Mouse (Mus musculus) splenic B cell, adult 2 months (primary cell): ENCODE results near the gene Car9.

Experiments
- DNase-seq: peaks from one replicate; pipeline ENCODE4 v3.0.0-alpha.2; 2011; ENCODE audit warnings: low read depth, low spot score
- H3K27me3 ChIP-seq: 2 replicates; pipeline ENCODE4 v1.6.1; 2012; ENCODE audit warnings: mild to moderate bottlenecking, low read length, moderate library complexity, mixed read lengths; ENCODE audit not compliant: control insufficient read depth, poor library complexity, insufficient read depth, severe bottlenecking
- H3K36me3 ChIP-seq: 2 replicates; pipeline ENCODE4 v1.6.1; 2012; ENCODE audit warnings: mild to moderate bottlenecking, low read length, moderate library complexity, mixed read lengths; ENCODE audit not compliant: control insufficient read depth, poor library complexity, insufficient read depth, severe bottlenecking

Gene Car9

DNA sequence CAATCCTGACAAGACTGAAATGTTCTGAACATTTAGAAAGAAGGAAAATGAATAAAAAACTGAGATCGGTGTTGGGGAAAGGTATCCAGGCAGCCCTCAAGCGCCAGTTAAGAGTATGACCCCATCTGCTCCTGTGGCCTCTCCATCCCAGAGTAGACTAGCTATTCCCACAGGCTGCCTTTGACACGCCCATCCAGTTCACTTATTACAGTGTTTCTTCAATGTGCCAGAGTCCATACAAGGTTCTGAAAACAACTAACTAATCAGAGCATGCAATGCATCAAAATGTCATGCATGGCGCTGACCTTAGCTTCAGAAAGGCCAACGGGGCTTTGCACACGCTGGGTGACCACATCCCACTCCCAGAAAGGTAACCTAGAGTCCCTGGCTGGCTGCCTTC lies 3.3 kb upstream of the Car9 start:
- no peak for DNase-seq
- Histone ChIP-seq H3K36me3 (no peaks in the 10 kb centered on the region), H3K27me3 (no peaks in the 10 kb centered on the region)

DNA sequence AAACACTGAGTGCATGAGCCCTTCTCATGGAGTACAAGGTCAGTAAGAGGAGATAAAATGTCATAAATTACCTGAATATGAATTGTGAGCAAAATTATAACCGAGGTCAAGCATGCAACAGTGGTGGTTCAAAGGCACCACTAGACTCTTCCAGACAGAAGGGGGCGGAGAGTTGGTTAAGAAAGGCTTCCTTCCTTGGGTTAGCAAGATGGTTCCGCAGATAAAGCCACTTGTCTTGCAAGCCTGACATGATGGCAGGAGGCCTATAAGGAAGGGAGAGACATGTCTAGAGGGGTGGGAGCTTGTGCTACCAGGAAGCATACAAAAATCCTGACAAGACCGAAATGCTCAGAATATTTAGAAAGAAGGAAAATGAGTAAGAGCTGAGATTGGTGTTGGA lies 2.5 kb upstream of the Car9 start:
- no peaks in the 10 kb centered on the region for H3K36me3 ChIP-seq
- no peak for DNase-seq
- no peaks in the 10 kb centered on the region for H3K27me3 ChIP-seq

DNA sequence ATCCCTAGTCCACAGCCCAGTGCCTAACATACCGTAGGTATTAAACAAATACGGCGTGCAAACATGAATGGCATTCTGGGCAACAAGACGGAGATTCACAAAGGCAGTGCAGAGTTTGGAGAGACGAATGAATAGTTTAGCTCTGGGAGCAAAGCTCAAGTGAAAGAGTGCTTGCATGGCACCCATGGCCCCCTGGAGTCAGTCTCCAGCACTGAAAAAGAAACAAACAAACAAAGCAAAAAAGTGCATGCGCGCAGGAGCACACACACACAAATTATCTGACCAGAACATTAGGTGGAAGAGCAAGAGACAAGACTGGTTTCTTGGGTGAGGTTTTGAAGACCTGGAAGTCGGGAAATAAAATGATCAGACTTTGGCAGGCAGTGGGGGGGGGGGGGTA lies 692 bp upstream of the Car9 start:
- no peak for DNase-seq
- Histone ChIP-seq H3K27me3 (no peaks in the 10 kb centered on the region), H3K36me3 (no peaks in the 10 kb centered on the region)

DNA sequence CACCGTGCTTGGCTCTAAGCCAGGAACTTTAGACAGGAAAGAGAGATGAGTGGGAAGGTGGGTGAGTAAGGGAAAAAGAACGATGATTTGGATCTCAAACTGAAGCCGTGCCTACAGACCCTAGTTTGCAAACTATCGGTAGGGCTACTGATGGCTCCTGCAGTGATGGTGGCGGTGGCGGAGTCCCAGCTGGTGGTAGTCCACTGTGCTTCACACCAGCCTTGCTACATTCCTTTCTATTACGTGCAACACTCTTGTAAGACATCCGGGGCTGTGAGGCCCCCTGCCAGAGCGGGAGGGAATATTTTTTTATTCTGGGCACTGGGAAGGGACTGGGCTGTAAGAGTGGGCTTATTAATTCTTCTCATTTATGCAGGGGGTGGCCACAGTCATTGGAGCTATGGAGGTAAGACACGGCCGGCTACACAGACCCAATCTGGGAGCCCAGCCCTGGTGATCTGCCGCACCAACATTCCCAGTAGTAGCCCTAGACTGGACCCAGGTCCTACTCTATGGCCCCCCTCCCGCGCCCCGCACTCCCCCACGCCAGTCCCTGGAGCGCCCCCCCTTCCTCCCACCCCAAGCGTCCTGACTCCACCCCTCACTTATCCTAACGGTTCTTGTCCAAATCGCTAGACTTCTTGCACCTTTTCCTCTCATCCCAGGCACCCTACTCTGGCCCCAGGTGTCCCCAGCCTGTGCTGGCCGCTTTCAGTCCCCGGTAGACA lies 1.3 kb downstream of the Car9 start:
- H3K27me3 ChIP-seq = no peaks in the 10 kb centered on the region
- no peaks in the 10 kb centered on the region for H3K36me3 ChIP-seq
- no peak for DNase-seq

DNA sequence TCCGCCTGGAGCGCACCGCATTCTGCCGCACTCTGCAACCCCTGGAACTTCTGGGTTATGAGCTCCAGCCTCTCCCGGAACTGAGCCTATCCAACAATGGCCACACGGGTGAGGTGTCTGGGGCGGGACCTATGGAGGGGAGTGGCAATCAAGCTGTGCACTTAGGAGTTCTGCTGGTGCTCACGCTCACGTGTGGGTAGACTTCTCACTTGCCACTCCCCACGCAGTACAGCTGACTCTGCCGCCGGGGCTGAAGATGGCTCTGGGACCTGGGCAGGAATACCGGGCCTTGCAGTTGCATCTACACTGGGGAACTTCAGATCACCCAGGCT lies 1.9 kb downstream of the Car9 start:
- Histone ChIP-seq H3K27me3 (no peaks in the 10 kb centered on the region), H3K36me3 (no peaks in the 10 kb centered on the region)
- peak; percentile 75 for DNase-seq

DNA sequence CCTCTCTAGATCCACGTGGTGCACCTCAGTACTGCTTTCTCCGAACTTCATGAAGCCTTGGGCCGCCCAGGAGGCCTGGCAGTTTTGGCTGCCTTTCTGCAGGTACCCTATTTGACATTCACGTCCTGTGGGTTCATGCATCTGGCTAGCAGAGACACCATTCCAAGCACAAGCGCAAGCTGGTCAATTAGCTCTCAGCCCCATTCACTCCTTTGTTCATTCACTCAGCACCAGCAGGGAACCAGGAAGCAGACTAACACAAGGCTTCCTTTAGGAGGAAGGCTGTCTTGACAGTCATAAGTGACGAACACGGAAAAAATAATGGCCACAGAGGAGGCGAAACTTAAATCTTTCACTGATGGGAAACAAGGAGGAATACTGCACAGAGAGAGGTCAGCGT lies 2.3 kb downstream of the Car9 start:
- Histone ChIP-seq H3K27me3 (no peaks in the 10 kb centered on the region), H3K36me3 (no peaks in the 10 kb centered on the region)
- no peak for DNase-seq

DNA sequence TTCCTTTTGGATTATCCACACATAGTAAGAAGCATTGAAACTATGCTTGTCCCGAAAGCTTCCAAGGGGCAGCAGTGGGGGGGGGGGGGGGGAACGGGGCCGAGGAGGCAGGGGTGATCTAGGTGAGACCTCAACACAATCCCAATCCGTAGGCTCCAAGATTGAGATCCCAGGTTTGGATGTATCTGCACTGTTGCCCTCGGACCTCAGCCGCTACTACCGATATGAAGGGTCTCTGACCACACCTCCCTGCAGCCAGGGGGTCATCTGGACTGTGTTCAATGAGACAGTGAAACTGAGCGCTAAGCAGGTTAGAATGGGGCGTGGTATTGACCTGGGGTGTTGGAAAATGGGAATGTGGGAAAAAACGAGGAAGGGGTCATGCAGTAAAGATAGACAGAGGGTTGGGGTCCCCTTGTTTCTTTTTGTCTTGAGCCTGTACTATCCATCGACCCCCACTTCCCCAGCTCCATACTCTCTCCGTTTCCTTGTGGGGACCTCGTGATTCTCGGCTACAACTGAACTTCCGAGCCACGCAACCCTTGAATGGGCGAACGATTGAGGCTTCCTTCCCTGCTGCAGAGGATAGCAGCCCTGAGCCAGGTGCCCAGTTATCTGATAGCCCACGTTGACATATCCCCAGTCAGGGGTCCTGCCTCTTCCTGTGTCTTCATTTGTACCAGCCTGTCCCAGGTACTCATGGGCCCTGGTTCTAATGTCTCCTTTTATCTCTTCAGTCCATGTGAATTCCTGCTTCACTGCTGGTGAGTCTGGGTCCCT lies 5.1 kb downstream of the Car9 start:
- Histone ChIP-seq H3K27me3 (no peaks in the 10 kb centered on the region), H3K36me3 (no peaks in the 10 kb centered on the region)
- DNase-seq = no peak

DNA sequence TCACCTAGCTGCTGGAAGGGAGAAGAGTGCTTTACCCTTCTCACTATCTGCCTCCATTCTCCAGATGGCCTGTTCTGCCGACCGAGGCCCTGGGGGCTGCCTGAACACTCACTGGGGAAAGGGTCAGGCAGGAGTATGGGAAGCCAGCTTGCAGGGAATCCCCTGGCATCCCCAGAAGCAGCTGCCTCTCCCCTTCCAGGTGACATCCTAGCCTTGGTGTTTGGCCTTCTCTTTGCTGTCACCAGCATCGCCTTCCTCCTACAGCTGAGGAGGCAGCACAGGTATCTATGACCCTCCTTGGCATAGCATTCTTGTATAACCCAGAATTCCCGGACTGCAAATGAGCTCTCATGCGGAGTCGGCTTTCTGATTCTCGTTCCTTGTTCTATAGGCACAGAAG lies 5.9 kb downstream of the Car9 start:
- no peak for DNase-seq
- H3K36me3 ChIP-seq = no peaks in the 10 kb centered on the region
- no peaks in the 10 kb centered on the region for H3K27me3 ChIP-seq

DNA sequence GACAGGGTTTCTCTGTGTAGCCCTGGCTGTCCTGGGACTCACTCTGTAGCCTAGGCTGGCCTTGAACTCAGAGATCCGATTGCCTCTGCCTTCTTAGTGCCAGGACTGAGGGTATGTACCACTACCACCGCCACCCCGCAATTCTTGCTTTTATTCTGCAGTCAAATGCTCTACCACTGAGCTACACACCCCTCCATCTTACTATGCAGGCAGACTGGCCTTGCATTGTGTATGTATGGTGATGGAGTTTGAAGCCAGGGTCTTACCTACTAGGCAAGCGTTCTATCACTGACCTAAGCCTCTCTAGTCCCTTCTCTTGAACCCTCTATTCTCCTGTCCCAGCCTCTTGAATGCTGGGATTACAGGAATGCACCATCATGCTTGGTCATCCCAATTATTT lies 6.5 kb downstream of the Car9 start:
- no peaks in the 10 kb centered on the region for H3K36me3 ChIP-seq
- no peaks in the 10 kb centered on the region for H3K27me3 ChIP-seq
- no peak for DNase-seq

DNA sequence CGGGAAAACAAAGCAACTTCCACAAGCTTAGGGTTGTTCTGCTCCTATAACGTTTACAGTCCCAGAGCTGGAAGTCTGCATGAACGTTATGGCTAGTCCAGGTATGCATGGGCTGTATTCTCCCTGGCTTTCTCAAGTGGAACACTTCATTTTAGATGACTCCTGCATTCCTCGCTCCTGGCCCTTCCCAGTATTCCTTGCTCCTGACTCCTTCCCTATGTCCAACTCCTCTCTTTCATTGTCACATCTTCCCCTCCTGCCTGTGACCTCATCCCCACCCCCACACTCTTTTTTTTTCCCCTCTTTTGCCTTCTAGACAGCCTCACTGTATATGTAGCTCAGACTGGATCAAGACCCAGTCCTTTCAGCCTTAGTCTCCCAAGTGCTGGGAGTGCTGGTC lies 7.0 kb downstream of the Car9 start:
- no peaks in the 10 kb centered on the region for H3K27me3 ChIP-seq

DNA sequence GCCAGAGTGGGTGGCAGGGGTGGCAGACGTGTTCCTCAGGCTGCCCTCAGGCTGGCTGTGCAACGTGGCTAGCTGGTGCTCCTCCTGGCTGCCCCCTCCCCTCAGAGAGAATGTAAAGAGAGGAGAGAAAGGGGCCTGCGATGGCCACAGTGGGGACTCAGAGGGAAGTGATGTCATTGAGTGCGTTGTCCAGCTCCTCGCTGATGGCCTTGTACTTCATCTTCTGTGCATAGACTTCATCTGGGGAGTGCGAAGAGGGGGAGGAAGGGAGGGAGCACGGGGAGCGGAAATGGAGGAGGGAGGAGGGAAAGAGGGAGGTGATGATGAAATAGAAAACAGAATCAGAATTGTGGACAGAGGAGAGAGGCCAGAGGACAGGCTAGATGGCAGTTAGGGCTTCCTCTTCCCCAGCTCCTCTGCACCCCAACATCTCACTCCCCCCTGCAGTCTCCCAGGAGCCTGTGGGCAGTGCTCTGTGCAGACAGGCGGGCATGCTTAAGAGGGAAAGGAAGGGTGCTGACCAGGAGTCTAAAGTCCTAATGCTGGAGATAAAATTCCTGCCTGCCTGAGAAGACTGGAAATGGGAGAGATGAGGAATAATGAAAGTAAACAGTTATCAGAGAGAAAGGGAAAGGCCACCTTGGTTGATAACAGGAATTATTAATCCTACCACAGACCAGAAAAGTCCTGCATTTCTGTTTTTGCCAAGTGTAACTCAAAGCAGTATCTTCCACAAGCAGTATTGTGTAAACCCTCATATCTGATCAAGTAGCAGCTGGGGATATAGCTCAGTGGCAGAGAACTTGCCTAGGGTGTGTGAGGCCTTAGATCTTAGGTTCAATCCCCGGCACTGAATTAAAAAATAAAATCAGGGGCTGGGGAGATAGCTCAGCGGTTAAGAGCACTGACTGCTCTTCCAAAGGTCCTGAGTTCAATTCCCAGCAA lies 9.3 kb downstream of the Car9 start:
- H3K27me3 ChIP-seq = no peaks in the 10 kb centered on the region
- DNase-seq = no peak
- no peaks in the 10 kb centered on the region for H3K36me3 ChIP-seq

More for the DNA sequence above, 7.0 kb downstream of the Car9 start:
- H3K36me3 ChIP-seq = no peaks in the 10 kb centered on the region
- DNase-seq = no peak

DNA sequence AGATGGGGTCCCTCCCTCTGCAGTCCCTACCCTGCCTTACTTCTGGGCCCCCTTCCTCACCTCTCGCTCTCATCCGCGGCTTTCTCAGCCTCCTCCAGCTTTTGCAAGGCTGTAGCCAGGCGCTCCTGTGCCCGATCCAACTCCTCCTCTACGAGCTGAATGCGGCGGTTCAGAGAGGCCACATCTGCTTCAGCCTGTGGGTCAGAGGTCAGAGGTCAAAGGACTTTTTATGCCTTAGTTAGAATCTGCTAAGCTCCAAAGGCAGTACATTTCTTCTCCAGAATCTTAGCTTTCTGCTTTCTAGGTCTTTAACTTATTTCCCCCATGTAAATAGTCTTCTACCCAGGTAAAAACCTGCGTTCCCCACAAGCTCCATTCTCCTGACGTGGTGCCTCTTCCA lies 12.8 kb downstream of the Car9 start:
- Histone ChIP-seq H3K27me3 (no peaks in the 10 kb centered on the region; the same call in 1 of the 2 replicates), H3K36me3 (no peaks in the 10 kb centered on the region)
- DNase-seq = no peak

DNA sequence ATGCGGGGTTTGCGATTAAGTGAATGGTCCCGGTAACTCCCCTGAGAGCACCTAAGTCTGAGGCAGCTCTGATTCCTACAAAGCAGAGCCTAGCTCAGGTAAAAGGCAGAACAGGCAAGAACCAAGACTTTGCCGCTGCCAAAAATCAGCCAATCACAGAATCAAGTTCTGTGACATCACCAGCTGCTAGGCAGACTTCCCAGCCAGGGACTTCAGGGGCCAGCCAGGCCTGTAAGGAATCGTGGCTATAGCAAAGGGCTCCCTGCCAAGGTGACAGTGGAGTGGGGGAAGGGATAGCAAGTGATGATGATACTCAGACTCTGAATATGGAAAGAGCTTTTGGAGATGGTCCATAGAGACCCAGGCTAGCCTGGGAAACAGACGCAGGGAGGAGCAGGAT lies 13.2 kb downstream of the Car9 start:
- H3K27me3 ChIP-seq = no peaks in the 10 kb centered on the region; the same call in 1 of the 2 replicates
- H3K36me3 ChIP-seq = no peaks in the 10 kb centered on the region
- DNase-seq = peak; percentile 94

DNA sequence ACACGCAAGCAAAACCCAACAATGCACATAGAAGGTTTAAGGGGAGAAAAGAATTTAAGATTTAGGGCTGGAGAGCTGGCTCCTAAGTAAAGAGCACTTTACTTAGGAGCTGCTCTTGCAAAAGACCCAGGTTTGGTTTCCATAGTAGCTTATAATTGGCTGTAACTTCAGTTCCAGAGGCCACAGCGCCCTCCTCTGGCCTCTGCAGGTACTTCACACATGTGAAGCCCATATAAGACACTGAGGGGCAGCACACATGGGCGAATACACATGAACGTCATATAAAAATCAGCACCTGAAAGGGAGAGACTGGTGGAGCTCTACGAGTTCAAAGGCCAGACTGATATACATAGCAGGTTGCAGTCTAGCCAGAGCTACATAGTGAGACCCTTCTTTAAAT lies 21.1 kb downstream of the Car9 start:
- H3K36me3 ChIP-seq = peaks cover 6% of the 10 kb centered on the region; the same call in 1 of the 2 replicates
- peak; percentile 57 for DNase-seq
- H3K27me3 ChIP-seq = no peaks in the 10 kb centered on the region; the same call in 1 of the 2 replicates

DNA sequence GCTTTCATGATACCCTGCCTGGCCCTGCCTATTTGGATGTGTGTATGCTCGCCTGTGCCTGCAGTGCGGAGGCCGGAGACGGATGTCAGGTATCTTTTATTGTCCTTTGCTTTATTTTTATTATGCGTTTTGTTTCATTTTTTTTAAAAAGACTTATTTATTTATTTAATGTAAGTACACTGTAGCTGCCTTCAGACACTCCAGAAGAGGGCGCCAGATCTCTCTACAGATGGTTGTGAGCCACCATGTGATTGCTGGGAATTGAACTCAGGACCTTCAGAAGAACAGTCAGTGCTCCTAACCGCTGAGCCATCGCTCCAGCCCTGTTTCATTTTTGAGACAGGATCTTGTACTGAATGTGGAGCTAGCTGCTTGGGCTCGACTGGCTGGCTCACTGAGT lies 21.7 kb downstream of the Car9 start:
- H3K27me3 ChIP-seq = no peaks in the 10 kb centered on the region; the same call in 1 of the 2 replicates
- peaks cover 9% of the 10 kb centered on the region for H3K36me3 ChIP-seq
- DNase-seq = peak; percentile 54
